Mouse (Mus musculus): ENCODE data around the gene Shoc2. TPM values are rescaled to one million over a fixed set of nuclear protein-coding genes. Genes with fewer than 3 reads are reported as not detected.

Gene Shoc2
- polyA plus RNA-seq, 1 experiment from 2014 or later = 85.8 TPM

- no peak for ATAC-seq (replicated peaks; ENCODE audit: low FRiP score)
- Histone ChIP-seq H3K36me3 (ENCODE audit: control insufficient read depth, insufficient read depth, low read length) (no peaks in the 10 kb centered on the region), H3K9me3 (ENCODE audit: control insufficient read depth, low read length) (no peaks in the 10 kb centered on the region), H3K4me2 (ENCODE audit: low read depth, low read length, severe bottlenecking) (no peak overlapping the region), H3K9ac (ENCODE audit: low read length) (no peak overlapping the region), H3K27me3 (ENCODE audit: control insufficient read depth, insufficient read depth, low read length) (no peaks in the 10 kb centered on the region), H3K27ac (ENCODE audit: low read depth, low read length) (no peak overlapping the region), H3K4me3 (ENCODE audit: low read depth, low read length) (no peak overlapping the region), H3K4me1 (replicated peaks; ENCODE audit: control insufficient read depth, insufficient read depth, low read length) (peaks cover 2% of the 10 kb centered on the region; the same call in 1 of the 2 replicates)
- no peak for DNase-seq (ENCODE audit: low spot score)
- 25% methylated on average over 10 of the region's 10 CpGs for whole genome bisulfite sequencing
Observed at GRCm38 (mm10) chr19:54076362-54077349, 132.6 kb downstream of the Shoc2 start.

DNA sequence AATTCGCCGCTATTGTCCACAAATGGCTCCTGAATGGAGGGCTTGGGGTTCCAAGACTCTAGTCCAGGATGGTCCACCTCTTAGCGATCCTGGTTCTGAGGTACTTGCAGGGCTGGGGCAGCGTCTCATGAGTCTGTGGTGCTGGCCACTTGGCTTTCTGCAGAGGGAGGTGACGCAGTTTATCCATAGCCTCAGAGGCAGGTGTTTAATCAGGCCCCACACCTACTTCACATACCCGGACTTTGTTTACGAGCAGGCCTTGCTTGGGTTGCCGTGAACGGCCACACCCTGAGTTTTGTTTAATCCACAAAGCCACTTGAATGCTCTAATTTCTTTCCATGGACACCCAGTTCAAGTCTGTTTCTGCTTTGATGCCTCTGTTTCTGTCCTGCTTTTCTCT lies 137.2 kb downstream of the Shoc2 start:
- Histone ChIP-seq H3K36me3 (ENCODE audit: control insufficient read depth, insufficient read depth, low read length) (no peaks in the 10 kb centered on the region), H3K4me1 (replicated peaks; ENCODE audit: control insufficient read depth, insufficient read depth, low read length) (peaks cover 2% of the 10 kb centered on the region; the same call in 1 of the 2 replicates), H3K9me3 (ENCODE audit: control insufficient read depth, low read length) (no peaks in the 10 kb centered on the region), H3K4me3 (ENCODE audit: low read depth, low read length) (no peak overlapping the region), H3K27me3 (ENCODE audit: control insufficient read depth, insufficient read depth, low read length) (no peaks in the 10 kb centered on the region), H3K9ac (ENCODE audit: low read length) (no peak overlapping the region), H3K27ac (ENCODE audit: low read depth, low read length) (no peak overlapping the region), H3K4me2 (ENCODE audit: low read depth, low read length, severe bottlenecking) (no peak overlapping the region)
- DNase-seq (ENCODE audit: low spot score) = no peak
- 91% methylated on average over 9 of the region's 9 CpGs for WGBS
- ATAC-seq (replicated peaks; ENCODE audit: low FRiP score) = no peak

DNA sequence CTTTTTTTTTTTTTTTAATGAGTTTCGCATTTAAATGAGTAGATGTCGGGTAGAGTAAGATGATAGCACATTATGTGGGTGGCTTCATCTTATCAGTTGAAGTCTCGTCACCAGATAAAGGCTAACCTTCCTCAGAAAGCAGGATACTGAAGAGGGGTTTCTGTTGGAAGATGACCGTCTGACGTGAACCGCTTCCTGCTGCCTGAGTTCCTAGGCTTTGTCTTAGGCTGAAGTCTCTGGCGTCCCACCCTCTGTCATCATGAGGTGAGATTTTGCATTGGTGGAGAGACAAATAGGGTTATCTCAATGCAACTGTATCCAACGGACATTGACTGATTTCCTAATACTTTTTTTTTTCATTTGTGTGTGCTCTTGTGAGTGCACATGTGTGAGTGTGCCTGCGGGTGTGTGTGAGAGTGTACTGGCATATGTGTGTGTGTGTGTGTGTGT lies 137.6 kb downstream of the Shoc2 start:
- no peak for ATAC-seq (replicated peaks; ENCODE audit: low FRiP score)

More for the DNA sequence above, 137.6 kb downstream of the Shoc2 start:
- Histone ChIP-seq H3K4me2 (ENCODE audit: low read depth, low read length, severe bottlenecking) (no peak overlapping the region), H3K4me3 (ENCODE audit: low read depth, low read length) (no peak overlapping the region), H3K36me3 (ENCODE audit: control insufficient read depth, insufficient read depth, low read length) (no peaks in the 10 kb centered on the region), H3K27ac (ENCODE audit: low read depth, low read length) (no peak overlapping the region), H3K9me3 (ENCODE audit: control insufficient read depth, low read length) (no peaks in the 10 kb centered on the region), H3K27me3 (ENCODE audit: control insufficient read depth, insufficient read depth, low read length) (no peaks in the 10 kb centered on the region), H3K9ac (ENCODE audit: low read length) (no peak overlapping the region), H3K4me1 (replicated peaks; ENCODE audit: control insufficient read depth, insufficient read depth, low read length) (peaks cover 1% of the 10 kb centered on the region; the same call in 1 of the 2 replicates)
- no peak for DNase-seq (ENCODE audit: low spot score)
- 87% methylated on average over 9 of the region's 9 CpGs for WGBS

Other genes with a start within 250 kb of the Shoc2 start
- gene Pdcd4, start 52.1 kb upstream of the Shoc2 start, polyA plus RNA-seq (2014; fragmentation: Nextera tagmentation; extraction: Ambion mirVana) = 84.0 and 90.6 TPM in 2 replicates
- 127 and 138 TPM in 2 replicates for gene Bbip1, start 321 bp downstream of the Shoc2 start, polyA plus RNA-seq (2014; fragmentation: Nextera tagmentation; extraction: Ambion mirVana)
- gene Adra2a, start 99.8 kb downstream of the Shoc2 start, polyA plus RNA-seq (2014; fragmentation: Nextera tagmentation; extraction: Ambion mirVana) = 2.0 and 3.0 TPM in 2 replicates

Data from forebrain, embryonic 11.5 days (tissue).